Mouse (Mus musculus): ENCODE measurements at regions not wholly inside any gene's neighbourhood (a gene's known extent, or its start where the extent isn't known, plus 50 kb on each side); places are given as distances from the start of the nearest gene placed in this dataset.
A peak's percentile ranks its signal among the peaks of the same experiment; 100 is the strongest.
"Not testable (repeated sequence)": the region's sequence is repeated elsewhere in the genome, so short reads cannot be mapped to it uniquely, and the experiment has no call there.

GRCm38 (mm10) chr9:113177918-113178235 lies 530.2 kb downstream of the Pdcd6ip start:
- DNase-seq (ENCODE audit: low read depth, low spot score): no peak

- DNase-seq (ENCODE audit: low read depth, low spot score): no peak
Observed at GRCm38 (mm10) chr9:113177181-113177917, 530.7 kb downstream of the Pdcd6ip start.

- no peak for DNase-seq (ENCODE audit: low read depth, low spot score)
Observed at GRCm38 (mm10) chr9:113171767-113172405, 536.2 kb downstream of the Pdcd6ip start.

- no peak for DNase-seq (ENCODE audit: low read depth, low spot score)
Observed at GRCm38 (mm10) chr9:113162897-113163874, 544.9 kb downstream of the Pdcd6ip start.

- DNase-seq (ENCODE audit: low read depth, low spot score): no peak
Observed at GRCm38 (mm10) chr9:113160011-113160410, 548.0 kb downstream of the Pdcd6ip start.

GRCm38 (mm10) chr9:113158080-113158479 lies 550.0 kb downstream of the Pdcd6ip start:
- DNase-seq (ENCODE audit: low read depth, low spot score): no peak

- DNase-seq (ENCODE audit: low read depth, low spot score): peak; percentile 5
Observed at GRCm38 (mm10) chr9:113157474-113158076, 550.5 kb downstream of the Pdcd6ip start.

GRCm38 (mm10) chr9:113156707-113157106 lies 551.4 kb downstream of the Pdcd6ip start:
- no peak for DNase-seq (ENCODE audit: low read depth, low spot score)

GRCm38 (mm10) chr9:113149084-113149483 lies 559.0 kb downstream of the Pdcd6ip start:
- no peak for DNase-seq (ENCODE audit: low read depth, low spot score)

- DNase-seq (ENCODE audit: low read depth, low spot score): no peak
Observed at GRCm38 (mm10) chr9:113146571-113146970, 561.5 kb downstream of the Pdcd6ip start.

GRCm38 (mm10) chr9:113145036-113145435 lies 563.0 kb downstream of the Pdcd6ip start:
- DNase-seq (ENCODE audit: low read depth, low spot score): no peak

- no peak for DNase-seq (ENCODE audit: low read depth, low spot score)
Observed at GRCm38 (mm10) chr9:113134611-113135010, 573.4 kb downstream of the Pdcd6ip start.

- DNase-seq (ENCODE audit: low read depth, low spot score): no peak
Observed at GRCm38 (mm10) chr9:113123004-113123692, 584.9 kb downstream of the Pdcd6ip start.

- DNase-seq (ENCODE audit: low read depth, low spot score): no peak
Observed at GRCm38 (mm10) chr9:113122253-113122749, 585.8 kb downstream of the Pdcd6ip start.

- DNase-seq (ENCODE audit: low read depth, low spot score): no peak
Observed at GRCm38 (mm10) chr9:113120385-113120784, 587.7 kb downstream of the Pdcd6ip start.

GRCm38 (mm10) chr9:113119721-113120120 lies 588.3 kb downstream of the Pdcd6ip start:
- no peak for DNase-seq (ENCODE audit: low read depth, low spot score)

- DNase-seq (ENCODE audit: low read depth, low spot score): no peak
Observed at GRCm38 (mm10) chr9:113115576-113115975, 592.5 kb downstream of the Pdcd6ip start.

- no peak for DNase-seq (ENCODE audit: low read depth, low spot score)
Observed at GRCm38 (mm10) chr9:113112753-113113152, 595.3 kb downstream of the Pdcd6ip start.

- no peak for DNase-seq (ENCODE audit: low read depth, low spot score)
Observed at GRCm38 (mm10) chr9:113101733-113102132, 606.3 kb downstream of the Pdcd6ip start.

GRCm38 (mm10) chr9:113100641-113101040 lies 607.4 kb downstream of the Pdcd6ip start:
- DNase-seq (ENCODE audit: low read depth, low spot score): no peak

GRCm38 (mm10) chr9:113095421-113095820 lies 612.6 kb downstream of the Pdcd6ip start:
- not testable (repeated sequence) for DNase-seq (ENCODE audit: low read depth, low spot score)
